Mouse (Mus musculus) CH12.LX (cell line): Measurements from ENCODE around the gene Pdcd2. TPM values are rescaled to one million over a fixed set of nuclear protein-coding genes. Genes with fewer than 3 reads are reported as not detected.

Experiments
- DNase-seq: peaks from one replicate; pipeline ENCODE4 v3.0.0-alpha.2; 2013; ENCODE audit errors: extremely low read depth
- H3K27ac ChIP-seq: 2 replicates; pipeline ENCODE4 v1.5.1; 2012; ENCODE audit warnings: low read depth, mild to moderate bottlenecking, control low read depth, moderate library complexity; ENCODE audit not compliant: insufficient read depth
- H3K27me3 ChIP-seq: replicated peaks from 2 replicates; pipeline ENCODE3; 2012; ENCODE audit warnings: inconsistent platforms
- H3K36me3 ChIP-seq, 2 experiments: replicated peaks in 1 of 2; 2 replicates each; pipeline versions ENCODE3 to v1.6.1; 2012; ENCODE audit warnings: inconsistent platforms in 1 of 2, low read length in 1 of 2, mild to moderate bottlenecking in 1 of 2, mixed read lengths in 1 of 2, moderate library complexity in 1 of 2; ENCODE audit not compliant: control insufficient read depth in 1 of 2, insufficient read depth in 1 of 2
- H3K4me1 ChIP-seq, 2 experiments: 2 replicates each; pipeline ENCODE4 v1.6.1; 2012; ENCODE audit warnings: inconsistent platforms in 1 of 2, moderate library complexity in 1 of 2; ENCODE audit not compliant: insufficient read depth in 2 of 2, control insufficient read depth in 1 of 2
- H3K4me2 ChIP-seq: 2 replicates; pipeline ENCODE4 v1.6.1; 2012; ENCODE audit warnings: low read depth, mild to moderate bottlenecking, control low read depth; ENCODE audit not compliant: poor library complexity, insufficient read depth, severe bottlenecking
- H3K4me3 ChIP-seq, 3 experiments: fragments of 150-350 bp in 1 of 3; sonication (generic) in 1 of 3; replicated peaks in 1 of 3; 2 replicates each; pipeline versions ENCODE3 to v1.5.1; 2011 to 2012; ENCODE audit warnings: low read depth in 2 of 3, low read length in 2 of 3, mild to moderate bottlenecking in 2 of 3, moderate library complexity in 2 of 3, control low read depth in 1 of 3, improper control_type of control experiment in 1 of 3, inconsistent platforms in 1 of 3, mixed read lengths in 1 of 3; ENCODE audit not compliant: poor library complexity in 1 of 3
- H3K79me2 ChIP-seq: replicated peaks from 2 replicates; pipeline ENCODE4 v1.6.1; 2012; ENCODE audit warnings: mild to moderate bottlenecking, moderate library complexity; ENCODE audit not compliant: control insufficient read depth, poor library complexity, insufficient read depth, severe bottlenecking; ENCODE audit errors: extremely low read depth
- H3K9ac ChIP-seq: 2 replicates; pipeline ENCODE4 v1.6.1; 2012; ENCODE audit warnings: low read depth, mild to moderate bottlenecking, control low read depth, moderate library complexity; ENCODE audit not compliant: insufficient read depth
- H3K9me3 ChIP-seq: replicated peaks from 2 replicates; pipeline ENCODE3; 2012; ENCODE audit warnings: low read length, inconsistent platforms, mixed read lengths
- CHD2 ChIP-seq: IDR thresholded peaks from 2 replicates; pipeline ENCODE4 v1.6.1; 2011; ENCODE audit warnings: low read length, improper control_type of control experiment
- ELF1 ChIP-seq: IDR thresholded peaks from 2 replicates; pipeline ENCODE4 v1.6.1; 2014; ENCODE audit warnings: low read depth, mild to moderate bottlenecking, inconsistent platforms, low read length, improper control_type of control experiment
- HCFC1 ChIP-seq: IDR thresholded peaks from 2 replicates; pipeline ENCODE4 v1.6.1; 2012; ENCODE audit warnings: low read depth, mild to moderate bottlenecking, inconsistent platforms, low read length, improper control_type of control experiment
- IRF4 ChIP-seq: IDR thresholded peaks from 2 replicates; pipeline ENCODE4 v1.6.1; 2014; ENCODE audit warnings: low read depth, mild to moderate bottlenecking, inconsistent platforms, low read length, improper control_type of control experiment
- JUN ChIP-seq: IDR thresholded peaks from 2 replicates; pipeline ENCODE4 v1.6.1; 2011; ENCODE audit warnings: low read depth, mild to moderate bottlenecking, low read length, improper control_type of control experiment, moderate library complexity; ENCODE audit not compliant: insufficient read depth
- MAFK ChIP-seq: IDR thresholded peaks from 2 replicates; pipeline ENCODE4 v1.6.1; 2011; ENCODE audit warnings: low read length, improper control_type of control experiment; ENCODE audit not compliant: insufficient replicate concordance
- NELFE ChIP-seq: IDR thresholded peaks from 2 replicates; pipeline ENCODE4 v1.6.1; 2011; ENCODE audit warnings: low read depth, low read length, improper control_type of control experiment
- NRF1 ChIP-seq: IDR thresholded peaks from 2 replicates; pipeline ENCODE4 v1.6.1; 2014; ENCODE audit warnings: low read depth, mild to moderate bottlenecking, inconsistent platforms, low read length, improper control_type of control experiment, moderate library complexity
- POLR2A ChIP-seq: IDR thresholded peaks from 2 replicates; pipeline ENCODE4 v1.6.1; 2011; ENCODE audit warnings: low read depth, mild to moderate bottlenecking, improper control_type of control experiment, low read length
- SMC3 ChIP-seq: IDR thresholded peaks from 2 replicates; pipeline ENCODE4 v1.6.1; 2011; ENCODE audit warnings: low read depth, low read length, improper control_type of control experiment
- USF1 ChIP-seq: IDR thresholded peaks from 2 replicates; pipeline ENCODE4 v1.6.1; 2014; ENCODE audit warnings: low read depth, mild to moderate bottlenecking, inconsistent platforms, low read length, improper control_type of control experiment
- ZMIZ1 ChIP-seq: IDR thresholded peaks from 2 replicates; pipeline ENCODE4 v1.6.1; 2012; ENCODE audit warnings: low read depth, mild to moderate bottlenecking, inconsistent platforms, low read length, improper control_type of control experiment
- ZNF384 ChIP-seq: IDR thresholded peaks from 2 replicates; pipeline ENCODE4 v1.6.1; 2012; ENCODE audit warnings: low read depth, low read length, improper control_type of control experiment, inconsistent platforms
- dilution Hi-C: fragments of 300-500 bp; cut with MboI; formaldehyde crosslinking; loops from 2 replicates; pipeline ENCODE4 v1.14.3; 2020; ENCODE audit warnings: low sequenced_read_pairs; ENCODE audit not compliant: extremely low pct_unique_long_range_greater_than_20kb, extremely low pct_ligation_motif_present
- in situ Hi-C: fragments of 300-500 bp; cut with MboI; formaldehyde crosslinking; loops from 3 replicates; pipeline ENCODE4 v1.14.3; 2019; ENCODE audit warnings: low sequenced_read_pairs, low pct_ligation_motif_present, low pct_unique_long_range_greater_than_20kb, mixed read lengths
- polyA plus RNA-seq: library from polyadenylated mRNA; unstranded; fragments of >175 nt; gene quantifications from 2 replicates; pipeline ENCODE4 v1.2.1, GENCODE M21; 2012; ENCODE audit warnings: low read depth; ENCODE audit not compliant: insufficient read length
- total RNA-seq, 2 experiments: library from RNA; depleted of rRNA; stranded (reverse); fragments of 300-350 nt in 1 of 2; fragments of >200 nt in 1 of 2; gene quantifications; 2 replicates each; pipeline ENCODE4 v1.2.3; 2012 to 2014

Pdcd2 gene
- total and polyA plus RNA-seq, 3 experiments: 78.2 to 106 (median 98.6) TPM

DNA sequence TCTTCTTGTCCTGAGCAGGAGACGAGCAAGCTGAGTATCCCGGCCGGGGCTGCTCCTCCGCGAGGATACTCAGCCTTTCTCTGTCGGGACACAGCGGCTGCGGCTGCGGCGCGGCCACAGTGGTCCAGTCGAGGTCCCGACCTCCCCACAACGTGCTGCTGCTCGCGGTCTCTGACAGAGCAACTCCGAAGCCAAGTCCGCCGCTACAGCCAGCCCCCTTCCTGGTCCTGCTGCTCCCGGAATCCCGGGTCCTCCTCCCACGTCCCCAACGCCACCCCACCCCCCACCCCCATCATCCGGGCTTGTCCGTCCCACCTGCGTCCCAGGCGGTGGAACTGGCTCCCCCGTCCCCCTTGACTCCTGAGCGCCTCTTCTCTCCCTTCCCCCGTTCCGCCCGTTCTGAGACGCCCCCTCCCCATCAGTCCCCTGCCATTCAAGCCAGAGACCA lies 9.4 kb upstream of the Pdcd2 start:
- H3K4me1 ChIP-seq: peaks cover 0 to 22% of the 10 kb centered on the region in 2 experiments; a peak in 3 of 4 replicates
- dilution Hi-C loops: no loop called here
- H3K4me2 ChIP-seq: peak overlapping the region; percentile 31
- H3K4me3 ChIP-seq: peak overlapping the region; percentile 14 to 59 (median 44)
- H3K36me3 ChIP-seq: no peaks in the 10 kb centered on the region
- H3K27ac ChIP-seq: no peak overlapping the region
- H3K27me3 ChIP-seq: no peaks in the 10 kb centered on the region
- H3K9me3 ChIP-seq: peaks cover 3% of the 10 kb centered on the region
- TF ChIP-seq ELF1: no peak
- TF ChIP-seq NELFE: no peak
- no peak for TF ChIP-seq CHD2
- no peak for TF ChIP-seq POLR2A
- TF ChIP-seq NRF1: no peak
- no peak for TF ChIP-seq USF1
- TF ChIP-seq ZMIZ1: no peak
- no peak for TF ChIP-seq MAFK
- TF ChIP-seq SMC3: no peak
- TF ChIP-seq ZNF384: no peak
- no peak for TF ChIP-seq HCFC1
- H3K79me2 ChIP-seq: no peaks in the 10 kb centered on the region
- DNase-seq: no peak
- peak overlapping the region; percentile 15 for H3K9ac ChIP-seq
- in situ Hi-C loops: loop anchor here (25.0 kb wide), 1 partner anchor 176 kb away; the partner anchor contains the start of gene Chd1

- Histone ChIP-seq H3K9me3 (peaks cover 3% of the 10 kb centered on the region), H3K4me1 (peaks cover 0 to 22% of the 10 kb centered on the region in 2 experiments; a peak in 3 of 4 replicates), H3K36me3 (no peaks in the 10 kb centered on the region), H3K9ac (peak overlapping the region; percentile 15), H3K4me3 (peak overlapping the region; percentile 14 to 59 (median 44)), H3K4me2 (peak overlapping the region; percentile 31), H3K27ac (no peak overlapping the region), H3K27me3 (no peaks in the 10 kb centered on the region), H3K79me2 (no peaks in the 10 kb centered on the region)
- dilution Hi-C loops (no loop called here), in situ Hi-C loops (loop anchor here (25.0 kb wide), 1 partner anchor 176 kb away; the partner anchor contains the start of gene Chd1)
- no peak for TF ChIP-seq ZMIZ1
- no peak for TF ChIP-seq POLR2A
- TF ChIP-seq ZNF384: no peak
- TF ChIP-seq JUN: no peak
- 0 out of 2 replicates have a peak, but pooled peaks have one; percentile 1 for TF ChIP-seq IRF4
- peak; percentile 47 for DNase-seq
Observed at GRCm38 (mm10) chr17:15535943-15536342, 8.8 kb upstream of the Pdcd2 start.
